Mouse (Mus musculus): ENCODE results near the gene Mrgprg. TPM values are rescaled to one million over a fixed set of nuclear protein-coding genes. Genes with fewer than 3 reads are reported as not detected.
A peak's percentile ranks its signal among the peaks of the same experiment; 100 is the strongest.

The Mrgprg gene
- polyA plus RNA-seq, 1 experiment from 2014 or later = not detected

- Histone ChIP-seq H3K4me3 (replicated peaks; ENCODE audit: low read depth, low read length) (peak within 1 kb of the TSS; percentile 45), H3K4me2 (ENCODE audit: low read length) (peak within 1 kb of the TSS; percentile 68), H3K9me3 (ENCODE audit: control insufficient read depth, low read length) (no peaks in the 10 kb centered on the region), H3K27ac (replicated peaks; ENCODE audit: low read depth, low read length) (peak within 1 kb of the TSS; percentile 67), H3K4me1 (ENCODE audit: control insufficient read depth, insufficient read depth, low read length) (peaks cover 11% of the 10 kb centered on the region; the same call in 1 of the 2 replicates), H3K27me3 (ENCODE audit: control insufficient read depth, insufficient read depth, low read length) (no peaks in the 10 kb centered on the region), H3K36me3 (ENCODE audit: control insufficient read depth, insufficient read depth, low read length) (0 out of 2 replicates have a peak, but pooled peaks cover 3% of the 10 kb centered on the region), H3K9ac (replicated peaks; ENCODE audit: low read length) (peak within 1 kb of the TSS; percentile 68)
- 2% methylated on average over 21 of the region's 21 CpGs for WGBS
- DNase-seq (peak; percentile 82), ATAC-seq (ENCODE audit: low FRiP score, low TSS enrichment) (peak; percentile 86)
These were observed 17.4 kb upstream of the Mrgprg start, which contains the start of gene Mrgpre for GRCm38 (mm10) chr7:143783996-143784829. Gene Mrgpre (minus strand): TSS chr7:143784500.

- Histone ChIP-seq H3K4me1 (ENCODE audit: control insufficient read depth, insufficient read depth, low read length) (peaks cover 11% of the 10 kb centered on the region; the same call in 1 of the 2 replicates), H3K36me3 (ENCODE audit: control insufficient read depth, insufficient read depth, low read length) (0 out of 2 replicates have a peak, but pooled peaks cover 3% of the 10 kb centered on the region), H3K4me3 (replicated peaks; ENCODE audit: low read depth, low read length) (peak overlapping the region; percentile 45), H3K9ac (replicated peaks; ENCODE audit: low read length) (peak overlapping the region; percentile 68), H3K27ac (replicated peaks; ENCODE audit: low read depth, low read length) (peak overlapping the region; percentile 67), H3K9me3 (ENCODE audit: control insufficient read depth, low read length) (no peaks in the 10 kb centered on the region), H3K27me3 (ENCODE audit: control insufficient read depth, insufficient read depth, low read length) (no peaks in the 10 kb centered on the region), H3K4me2 (ENCODE audit: low read length) (peak overlapping the region; percentile 68)
- peak; percentile 64; the same call in 1 of the 2 replicates for ATAC-seq (ENCODE audit: low FRiP score, low TSS enrichment)
- 19% methylated on average over 5 of the region's 6 CpGs for WGBS
- DNase-seq = peak; percentile 8
These were observed 16.7 kb upstream of the Mrgprg start for GRCm38 (mm10) chr7:143783378-143783995.

GRCm38 (mm10) chr7:143777375-143777774 lies 10.6 kb upstream of the Mrgprg start:
- Histone ChIP-seq H3K27ac (replicated peaks; ENCODE audit: low read depth, low read length) (no peak overlapping the region), H3K4me1 (ENCODE audit: control insufficient read depth, insufficient read depth, low read length) (no peaks in the 10 kb centered on the region), H3K9me3 (ENCODE audit: control insufficient read depth, low read length) (no peaks in the 10 kb centered on the region), H3K9ac (replicated peaks; ENCODE audit: low read length) (no peak overlapping the region), H3K27me3 (ENCODE audit: control insufficient read depth, insufficient read depth, low read length) (no peaks in the 10 kb centered on the region), H3K4me3 (replicated peaks; ENCODE audit: low read depth, low read length) (no peak overlapping the region), H3K36me3 (ENCODE audit: control insufficient read depth, insufficient read depth, low read length) (0 out of 2 replicates have a peak, but pooled peaks cover 3% of the 10 kb centered on the region), H3K4me2 (ENCODE audit: low read length) (no peak overlapping the region)
- DNase-seq (no peak), ATAC-seq (ENCODE audit: low FRiP score, low TSS enrichment) (no peak)
- 72% methylated on average over 2 of the region's 2 CpGs for WGBS

GRCm38 (mm10) chr7:143776137-143776536 lies 9.3 kb upstream of the Mrgprg start:
- DNase-seq (no peak), ATAC-seq (ENCODE audit: low FRiP score, low TSS enrichment) (no peak)
- 0 out of 2 replicates have a peak, but pooled peaks cover 3% of the 10 kb centered on the region for H3K36me3 ChIP-seq (ENCODE audit: control insufficient read depth, insufficient read depth, low read length)
- H3K4me3 ChIP-seq (replicated peaks; ENCODE audit: low read depth, low read length) = no peak overlapping the region
- H3K4me2 ChIP-seq (ENCODE audit: low read length) = no peak overlapping the region
- no peaks in the 10 kb centered on the region for H3K9me3 ChIP-seq (ENCODE audit: control insufficient read depth, low read length)
- no peaks in the 10 kb centered on the region for H3K27me3 ChIP-seq (ENCODE audit: control insufficient read depth, insufficient read depth, low read length)
- no peaks in the 10 kb centered on the region for H3K4me1 ChIP-seq (ENCODE audit: control insufficient read depth, insufficient read depth, low read length)
- no peak overlapping the region for H3K27ac ChIP-seq (replicated peaks; ENCODE audit: low read depth, low read length)
- 35% methylated on average over 3 of the region's 3 CpGs for WGBS
- H3K9ac ChIP-seq (replicated peaks; ENCODE audit: low read length) = no peak overlapping the region

GRCm38 (mm10) chr7:143769461-143769860 lies 2.7 kb upstream of the Mrgprg start:
- no peak overlapping the region for H3K9ac ChIP-seq (replicated peaks; ENCODE audit: low read length)
- ATAC-seq (ENCODE audit: low FRiP score, low TSS enrichment) (no peak), DNase-seq (no peak)
- no peak overlapping the region for H3K4me2 ChIP-seq (ENCODE audit: low read length)
- H3K27ac ChIP-seq (replicated peaks; ENCODE audit: low read depth, low read length) = no peak overlapping the region
- H3K36me3 ChIP-seq (ENCODE audit: control insufficient read depth, insufficient read depth, low read length) = no peaks in the 10 kb centered on the region
- 53% methylated on average over 1 of the region's 1 CpGs for WGBS
- no peaks in the 10 kb centered on the region for H3K9me3 ChIP-seq (ENCODE audit: control insufficient read depth, low read length)
- H3K4me1 ChIP-seq (ENCODE audit: control insufficient read depth, insufficient read depth, low read length) = no peaks in the 10 kb centered on the region
- H3K27me3 ChIP-seq (ENCODE audit: control insufficient read depth, insufficient read depth, low read length) = no peaks in the 10 kb centered on the region
- H3K4me3 ChIP-seq (replicated peaks; ENCODE audit: low read depth, low read length) = no peak overlapping the region

GRCm38 (mm10) chr7:143768267-143768666 lies 1.5 kb upstream of the Mrgprg start:
- H3K36me3 ChIP-seq (ENCODE audit: control insufficient read depth, insufficient read depth, low read length) = no peaks in the 10 kb centered on the region
- no peak for DNase-seq
- no peaks in the 10 kb centered on the region for H3K9me3 ChIP-seq (ENCODE audit: control insufficient read depth, low read length)
- no peak overlapping the region for H3K4me3 ChIP-seq (replicated peaks; ENCODE audit: low read depth, low read length)
- no peak overlapping the region for H3K9ac ChIP-seq (replicated peaks; ENCODE audit: low read length)
- H3K27me3 ChIP-seq (ENCODE audit: control insufficient read depth, insufficient read depth, low read length) = no peaks in the 10 kb centered on the region
- ATAC-seq (ENCODE audit: low FRiP score, low TSS enrichment) = no peak
- WGBS = 84% methylated on average over 6 of the region's 6 CpGs
- no peak overlapping the region for H3K27ac ChIP-seq (replicated peaks; ENCODE audit: low read depth, low read length)
- H3K4me2 ChIP-seq (ENCODE audit: low read length) = no peak overlapping the region
- no peaks in the 10 kb centered on the region for H3K4me1 ChIP-seq (ENCODE audit: control insufficient read depth, insufficient read depth, low read length)

- Histone ChIP-seq H3K4me3 (replicated peaks; ENCODE audit: low read depth, low read length) (no peak overlapping the region), H3K9ac (replicated peaks; ENCODE audit: low read length) (no peak overlapping the region), H3K27ac (replicated peaks; ENCODE audit: low read depth, low read length) (no peak overlapping the region), H3K27me3 (ENCODE audit: control insufficient read depth, insufficient read depth, low read length) (no peaks in the 10 kb centered on the region), H3K4me2 (ENCODE audit: low read length) (no peak overlapping the region), H3K9me3 (ENCODE audit: control insufficient read depth, low read length) (no peaks in the 10 kb centered on the region), H3K36me3 (ENCODE audit: control insufficient read depth, insufficient read depth, low read length) (no peaks in the 10 kb centered on the region), H3K4me1 (ENCODE audit: control insufficient read depth, insufficient read depth, low read length) (no peaks in the 10 kb centered on the region)
- DNase-seq = no peak
- WGBS = 76% methylated on average over 19 of the region's 19 CpGs
- no peak for ATAC-seq (ENCODE audit: low FRiP score, low TSS enrichment)
These were observed 1.8 kb downstream of the Mrgprg start for GRCm38 (mm10) chr7:143764876-143765530.

GRCm38 (mm10) chr7:143763794-143764193 lies 3.0 kb downstream of the Mrgprg start:
- no peak overlapping the region for H3K9ac ChIP-seq (replicated peaks; ENCODE audit: low read length)
- peak; percentile 80 for DNase-seq
- no peak for ATAC-seq (ENCODE audit: low FRiP score, low TSS enrichment)
- H3K4me1 ChIP-seq (ENCODE audit: control insufficient read depth, insufficient read depth, low read length) = no peaks in the 10 kb centered on the region
- H3K4me3 ChIP-seq (replicated peaks; ENCODE audit: low read depth, low read length) = no peak overlapping the region
- no peak overlapping the region for H3K27ac ChIP-seq (replicated peaks; ENCODE audit: low read depth, low read length)
- H3K27me3 ChIP-seq (ENCODE audit: control insufficient read depth, insufficient read depth, low read length) = no peaks in the 10 kb centered on the region
- no peak overlapping the region for H3K4me2 ChIP-seq (ENCODE audit: low read length)
- no peaks in the 10 kb centered on the region for H3K36me3 ChIP-seq (ENCODE audit: control insufficient read depth, insufficient read depth, low read length)
- no peaks in the 10 kb centered on the region for H3K9me3 ChIP-seq (ENCODE audit: control insufficient read depth, low read length)
- 34% methylated on average over 3 of the region's 3 CpGs for WGBS

Measured in midbrain, embryonic 14.5 days (tissue).